Mouse (Mus musculus) hindbrain, embryonic 14.5 days (tissue): ENCODE measurements at regions not wholly inside any gene's neighbourhood (a gene's known extent, or its start where the extent isn't known, plus 50 kb on each side); places are given as distances from the start of the nearest gene placed in this dataset.
"Not testable (repeated sequence)": the region's sequence is repeated elsewhere in the genome, so short reads cannot be mapped to it uniquely, and the experiment has no call there.

ENCODE experiments used
- ATAC-seq: fragments of 200-750 bp; cut with Nextera tagmentation; 2 replicates; pipeline ENCODE4 v1.8.0; 2017; ENCODE audit warnings: moderate number of reproducible peaks, mild to moderate bottlenecking, moderate TSS enrichment, moderate library complexity; ENCODE audit not compliant: low FRiP score
- DNase-seq: peaks from one replicate; pipeline ENCODE4 v3.0.0-alpha.2; 2015; ENCODE audit warnings: low spot score
- H3K27ac ChIP-seq: fragments of 300-500 bp; sonication (generic); 2 replicates; pipeline ENCODE4 v1.5.1; 2014; ENCODE audit warnings: mild to moderate bottlenecking, moderate library complexity
- H3K27me3 ChIP-seq: fragments of 300-500 bp; sonication (generic); 2 replicates; pipeline ENCODE4 v1.6.1; 2014; ENCODE audit warnings: mild to moderate bottlenecking, low read length, mixed read lengths; ENCODE audit not compliant: control insufficient read depth, insufficient read depth
- H3K36me3 ChIP-seq: fragments of 300-500 bp; sonication (generic); replicated peaks from 2 replicates; pipeline ENCODE4 v1.6.1; 2014; ENCODE audit not compliant: control insufficient read depth, insufficient read depth
- H3K4me1 ChIP-seq: fragments of 300-500 bp; sonication (generic); replicated peaks from 2 replicates; pipeline ENCODE4 v1.6.1; 2014; ENCODE audit warnings: antibody characterized with exemption, low read length, mixed read lengths; ENCODE audit not compliant: control insufficient read depth, insufficient read depth
- H3K4me2 ChIP-seq: fragments of 300-500 bp; sonication (generic); replicated peaks from 2 replicates; pipeline ENCODE4 v1.6.1; 2014; ENCODE audit warnings: mild to moderate bottlenecking, moderate library complexity
- H3K4me3 ChIP-seq: fragments of 300-500 bp; sonication (generic); replicated peaks from 2 replicates; pipeline ENCODE4 v1.5.1; 2014; ENCODE audit warnings: mild to moderate bottlenecking, low read length
- H3K9ac ChIP-seq: fragments of 300-500 bp; sonication (generic); 2 replicates; pipeline ENCODE4 v1.6.1; 2014
- H3K9me3 ChIP-seq: fragments of 300-500 bp; sonication (generic); 2 replicates; pipeline ENCODE4 v1.6.1; 2016; ENCODE audit warnings: low read length; ENCODE audit not compliant: control insufficient read depth
- WGBS: fragments of 180-500 bp; shearing (Covaris S2); extraction: QIAGEN DNeasy Blood & Tissue Kit; methylation state at CpG from one replicate; pipeline ENCODE4 v1.1.7; 2014; 5-methylcytosine and 5-hydroxymethylcytosine counted together

GRCm38 (mm10) chr13:28848305-28848704, 105.2 kb downstream of the Sox4 start:
- Histone ChIP-seq H3K36me3 (no peaks in the 10 kb centered on the region), H3K4me1 (peaks cover 15% of the 10 kb centered on the region), H3K9ac (no peak overlapping the region), H3K9me3 (no peaks in the 10 kb centered on the region), H3K4me2 (no peak overlapping the region), H3K27ac (no peak overlapping the region), H3K27me3 (no peaks in the 10 kb centered on the region), H3K4me3 (no peak overlapping the region)
- ATAC-seq: no peak
- DNase-seq: no peak
- WGBS: 89% methylated on average over 5 of the region's 5 CpGs

- Histone ChIP-seq H3K27ac (no peak overlapping the region), H3K4me2 (no peak overlapping the region), H3K27me3 (no peaks in the 10 kb centered on the region), H3K9ac (no peak overlapping the region), H3K4me1 (peaks cover 15% of the 10 kb centered on the region), H3K9me3 (no peaks in the 10 kb centered on the region), H3K36me3 (no peaks in the 10 kb centered on the region), H3K4me3 (no peak overlapping the region)
- DNase-seq (no peak), ATAC-seq (no peak)
- WGBS: 44% methylated on average over 3 of the region's 3 CpGs
These were observed 106.0 kb downstream of the Sox4 start for GRCm38 (mm10) chr13:28847478-28847877.

- Histone ChIP-seq H3K4me1 (peaks cover 15% of the 10 kb centered on the region), H3K9me3 (no peaks in the 10 kb centered on the region), H3K27ac (peak overlapping the region; percentile 32; the same call in 1 of the 2 replicates), H3K36me3 (no peaks in the 10 kb centered on the region), H3K27me3 (no peaks in the 10 kb centered on the region), H3K4me2 (no peak overlapping the region), H3K9ac (no peak overlapping the region), H3K4me3 (no peak overlapping the region)
- 30% methylated on average over 3 of the region's 3 CpGs for WGBS
- ATAC-seq (0 out of 2 replicates have a peak, but pooled peaks have one; percentile 29), DNase-seq (no peak)
These were observed 109.0 kb downstream of the Sox4 start for GRCm38 (mm10) chr13:28844495-28844894.

GRCm38 (mm10) chr13:28842811-28843210, 110.7 kb downstream of the Sox4 start:
- Histone ChIP-seq H3K27ac (no peak overlapping the region), H3K9me3 (no peaks in the 10 kb centered on the region), H3K27me3 (no peaks in the 10 kb centered on the region), H3K4me3 (no peak overlapping the region), H3K4me1 (peaks cover 26% of the 10 kb centered on the region), H3K9ac (no peak overlapping the region), H3K36me3 (no peaks in the 10 kb centered on the region), H3K4me2 (no peak overlapping the region)
- ATAC-seq (no peak), DNase-seq (no peak)
- 90% methylated on average over 3 of the region's 3 CpGs for WGBS

- Histone ChIP-seq H3K9me3 (no peaks in the 10 kb centered on the region), H3K4me2 (no peak overlapping the region), H3K4me3 (no peak overlapping the region), H3K27ac (no peak overlapping the region), H3K27me3 (no peaks in the 10 kb centered on the region), H3K36me3 (no peaks in the 10 kb centered on the region), H3K9ac (no peak overlapping the region), H3K4me1 (0 out of 2 replicates have a peak, but pooled peaks cover 17% of the 10 kb centered on the region)
- 57% methylated on average over 5 of the region's 5 CpGs for WGBS
- DNase-seq (no peak), ATAC-seq (peak; percentile 52; the same call in 1 of the 2 replicates)
These were observed 113.4 kb downstream of the Sox4 start for GRCm38 (mm10) chr13:28840142-28840541.

- Histone ChIP-seq H3K4me2 (0 out of 2 replicates have a peak overlapping the region, but pooled peaks have one; percentile 6), H3K4me3 (no peak overlapping the region), H3K4me1 (0 out of 2 replicates have a peak, but pooled peaks cover 16% of the 10 kb centered on the region), H3K9ac (no peak overlapping the region), H3K9me3 (no peaks in the 10 kb centered on the region), H3K27me3 (no peaks in the 10 kb centered on the region), H3K36me3 (no peaks in the 10 kb centered on the region), H3K27ac (peak overlapping the region; percentile 39)
- WGBS: 33% methylated on average over 6 of the region's 6 CpGs
- DNase-seq (no peak), ATAC-seq (no peak)
These were observed 114.4 kb downstream of the Sox4 start for GRCm38 (mm10) chr13:28839084-28839483.

- no peaks in the 10 kb centered on the region for H3K36me3 ChIP-seq
- H3K4me1 ChIP-seq: peaks cover 25% of the 10 kb centered on the region
- H3K9ac ChIP-seq: no peak overlapping the region
- 79% methylated on average over 3 of the region's 3 CpGs for WGBS
- H3K4me3 ChIP-seq: no peak overlapping the region
- H3K27me3 ChIP-seq: no peaks in the 10 kb centered on the region
- DNase-seq (no peak), ATAC-seq (no peak)
- H3K27ac ChIP-seq: peak overlapping the region; percentile 43; the same call in 1 of the 2 replicates
- no peaks in the 10 kb centered on the region for H3K9me3 ChIP-seq
- H3K4me2 ChIP-seq: no peak overlapping the region
These were observed 115.3 kb downstream of the Sox4 start for GRCm38 (mm10) chr13:28838216-28838615.

GRCm38 (mm10) chr13:28837196-28837595, 116.3 kb downstream of the Sox4 start:
- peaks cover 30% of the 10 kb centered on the region for H3K4me1 ChIP-seq
- not testable (repeated sequence) for H3K4me3 ChIP-seq, H3K36me3 ChIP-seq, H3K4me2 ChIP-seq, H3K27me3 ChIP-seq, H3K9ac ChIP-seq, H3K9me3 ChIP-seq, ATAC-seq, H3K27ac ChIP-seq, DNase-seq
- 96% methylated on average over 3 of the region's 3 CpGs for WGBS

- Histone ChIP-seq H3K4me1 (peaks cover 23% of the 10 kb centered on the region), H3K9me3 (no peaks in the 10 kb centered on the region), H3K27ac (no peak overlapping the region), H3K9ac (no peak overlapping the region), H3K36me3 (no peaks in the 10 kb centered on the region), H3K27me3 (no peaks in the 10 kb centered on the region), H3K4me3 (no peak overlapping the region), H3K4me2 (no peak overlapping the region)
- DNase-seq (no peak), ATAC-seq (no peak)
- 90% methylated on average over 1 of the region's 1 CpGs for WGBS
These were observed 119.8 kb downstream of the Sox4 start for GRCm38 (mm10) chr13:28833700-28834065.
